Mouse (Mus musculus) kidney, postnatal 10 days (tissue): ENCODE measurements at regions not wholly inside any gene's neighbourhood (a gene's known extent, or its start where the extent isn't known, plus 50 kb on each side); places are given as distances from the start of the nearest gene placed in this dataset.

Experiments
- DNase-seq: peaks from one replicate; pipeline ENCODE4 v3.0.0; 2021; ENCODE audit warnings: mixed read lengths

GRCm38 (mm10) chr14:80901346-80901745 is 917.5 kb downstream of the Olfm4 start:
- no peak for DNase-seq

GRCm38 (mm10) chr14:80901759-80902163 is 917.9 kb downstream of the Olfm4 start:
- peak; percentile 3 for DNase-seq

- DNase-seq = peak; percentile 11
Observed at GRCm38 (mm10) chr14:80916031-80916430, 932.1 kb downstream of the Olfm4 start.

- DNase-seq = no peak
Observed at GRCm38 (mm10) chr14:80923732-80924131, 939.9 kb downstream of the Olfm4 start.

- no peak for DNase-seq
Observed at GRCm38 (mm10) chr14:80959966-80960365, 976.1 kb downstream of the Olfm4 start.

- no peak for DNase-seq
Observed at GRCm38 (mm10) chr14:80975795-80976194, 991.9 kb downstream of the Olfm4 start.

GRCm38 (mm10) chr14:80976662-80977061 is 992.8 kb downstream of the Olfm4 start:
- no peak for DNase-seq

- DNase-seq = no peak
Observed at GRCm38 (mm10) chr14:80979475-80979874, 995.6 kb downstream of the Olfm4 start.

GRCm38 (mm10) chr14:80990192-80990591 is 1006.3 kb downstream of the Olfm4 start:
- DNase-seq = no peak

- no peak for DNase-seq
Observed at GRCm38 (mm10) chr14:80990679-80991286, 1006.9 kb downstream of the Olfm4 start.

GRCm38 (mm10) chr14:80999030-80999429 is 1015.1 kb downstream of the Olfm4 start:
- no peak for DNase-seq

- no peak for DNase-seq
Observed at GRCm38 (mm10) chr14:81013208-81013607, 1029.3 kb downstream of the Olfm4 start.

- no peak for DNase-seq
Observed at GRCm38 (mm10) chr14:81031475-81031874, 1047.6 kb downstream of the Olfm4 start.

GRCm38 (mm10) chr14:81037635-81038034 is 1053.8 kb downstream of the Olfm4 start:
- no peak for DNase-seq

GRCm38 (mm10) chr14:81038045-81038444 is 1054.2 kb downstream of the Olfm4 start:
- DNase-seq = no peak
